Mouse (Mus musculus) hindbrain, embryonic 15.5 days (tissue): ENCODE measurements around the gene Topors. TPM values are rescaled to one million over a fixed set of nuclear protein-coding genes. Genes with fewer than 3 reads are reported as not detected.
"Not testable (repeated sequence)": the region's sequence is repeated elsewhere in the genome, so short reads cannot be mapped to it uniquely, and the experiment has no call there.

Experiments
- ATAC-seq: fragments of 200-750 bp; cut with Nextera tagmentation; 2 replicates; pipeline ENCODE4 v1.8.0; 2017; ENCODE audit warnings: low read depth, moderate number of reproducible peaks, moderate TSS enrichment; ENCODE audit not compliant: low FRiP score
- H3K27ac ChIP-seq: fragments of 300-500 bp; sonication (generic); replicated peaks from 2 replicates; pipeline ENCODE4 v1.5.1; 2015; ENCODE audit warnings: mild to moderate bottlenecking, inconsistent platforms
- H3K27me3 ChIP-seq: fragments of 300-500 bp; sonication (generic); 2 replicates; pipeline ENCODE4 v1.6.1; 2015; ENCODE audit warnings: control low read depth, inconsistent platforms
- H3K36me3 ChIP-seq: fragments of 300-500 bp; sonication (generic); 2 replicates; pipeline ENCODE4 v1.6.1; 2015; ENCODE audit warnings: control low read depth, inconsistent platforms
- H3K4me1 ChIP-seq: fragments of 300-500 bp; sonication (generic); replicated peaks from 2 replicates; pipeline ENCODE4 v1.6.1; 2015; ENCODE audit warnings: control low read depth, inconsistent platforms
- H3K4me2 ChIP-seq: fragments of 300-500 bp; sonication (generic); 2 replicates; pipeline ENCODE4 v1.6.1; 2015; ENCODE audit warnings: moderate library complexity, mild to moderate bottlenecking, inconsistent platforms
- H3K4me3 ChIP-seq: fragments of 300-500 bp; sonication (generic); 2 replicates; pipeline ENCODE4 v1.5.1; 2015; ENCODE audit warnings: mild to moderate bottlenecking, inconsistent platforms
- H3K9ac ChIP-seq: fragments of 300-500 bp; sonication (generic); 2 replicates; pipeline ENCODE4 v1.6.1; 2015; ENCODE audit warnings: inconsistent platforms
- H3K9me3 ChIP-seq: fragments of 300-500 bp; sonication (generic); 2 replicates; pipeline ENCODE4 v1.6.1; 2016; ENCODE audit warnings: control low read depth, inconsistent platforms
- WGBS: fragments of 180-500 bp; shearing (Covaris S2); methylation state at CpG from one replicate; pipeline ENCODE4 v1.1.7; 2015; 5-methylcytosine and 5-hydroxymethylcytosine counted together
- polyA plus RNA-seq: library from polyadenylated mRNA; unstranded; fragments of >200 nt; fragmentation: Nextera tagmentation; extraction: Ambion mirVana; gene quantifications from 2 replicates; pipeline ENCODE4 v1.2.1, GENCODE M21; 2015

Topors gene
- polyA plus RNA-seq: 29.2 and 31.1 TPM in 2 replicates

- peak within 1 kb of the TSS; percentile 79 for H3K4me3 ChIP-seq
- no peaks in the 10 kb centered on the region for H3K9me3 ChIP-seq
- peak within 1 kb of the TSS; percentile 83 for H3K4me2 ChIP-seq
- no peaks in the 10 kb centered on the region for H3K27me3 ChIP-seq
- peak within 1 kb of the TSS; percentile 69 for H3K9ac ChIP-seq
- peaks cover 18% of the 10 kb centered on the region; the same call in 1 of the 2 replicates for H3K36me3 ChIP-seq
- under 1% methylated on average over 38 of the region's 38 CpGs for WGBS
- H3K27ac ChIP-seq: peak within 1 kb of the TSS; percentile 96
- peaks cover 24% of the 10 kb centered on the region for H3K4me1 ChIP-seq
- peak; percentile 96 for ATAC-seq
Measured at GRCm38 (mm10) chr4:40269430-40270032, at the start of gene Topors, which contains the start of gene Smim27. Topors (minus strand) TSS chr4:40269850. Smim27 (plus strand) TSS chr4:40269579.

- Histone ChIP-seq H3K27me3 (no peaks in the 10 kb centered on the region), H3K36me3 (no peaks in the 10 kb centered on the region), H3K4me1 (no peaks in the 10 kb centered on the region), H3K4me2 (no peak overlapping the region), H3K9ac (no peak overlapping the region), H3K4me3 (no peak overlapping the region), H3K9me3 (no peaks in the 10 kb centered on the region), H3K27ac (no peak overlapping the region)
- WGBS: 77% methylated on average over 3 of the region's 3 CpGs
- 0 out of 2 replicates have a peak, but pooled peaks have one; percentile 6 for ATAC-seq
Measured at GRCm38 (mm10) chr4:40317404-40317803, 47.8 kb upstream of the Topors start.

GRCm38 (mm10) chr4:40313026-40313425, 43.4 kb upstream of the Topors start:
- Histone ChIP-seq H3K27me3 (no peaks in the 10 kb centered on the region), H3K36me3 (no peaks in the 10 kb centered on the region), H3K4me2 (no peak overlapping the region), H3K27ac (no peak overlapping the region), H3K4me1 (0 out of 2 replicates have a peak, but pooled peaks cover 7% of the 10 kb centered on the region), H3K9ac (no peak overlapping the region), H3K4me3 (no peak overlapping the region), H3K9me3 (no peaks in the 10 kb centered on the region)
- WGBS: 87% methylated on average over 6 of the region's 6 CpGs
- ATAC-seq: no peak

DNA sequence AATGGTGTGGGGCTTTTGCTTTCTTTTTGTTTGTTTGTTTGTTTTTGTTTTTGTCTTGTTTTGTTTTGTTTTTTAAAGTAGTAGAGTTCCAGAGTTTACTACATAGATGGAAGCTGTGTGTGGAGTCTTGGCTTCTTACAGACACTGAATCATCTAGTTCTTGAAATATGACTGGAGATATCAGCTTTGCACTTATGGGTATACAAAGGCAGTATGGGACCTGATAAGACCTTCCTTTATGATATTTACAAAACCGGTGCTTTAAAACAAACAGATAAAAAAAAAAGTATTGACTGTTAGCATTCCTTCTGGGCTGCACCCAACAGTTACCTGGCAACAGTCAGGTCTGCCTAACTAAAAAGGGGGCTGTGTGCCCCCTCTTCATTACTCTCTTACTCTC, 42.6 kb upstream of the Topors start:
- 0 out of 2 replicates have a peak, but pooled peaks cover 7% of the 10 kb centered on the region for H3K4me1 ChIP-seq
- H3K9me3 ChIP-seq: no peaks in the 10 kb centered on the region
- no peak overlapping the region for H3K9ac ChIP-seq
- no peaks in the 10 kb centered on the region for H3K27me3 ChIP-seq
- H3K36me3 ChIP-seq: no peaks in the 10 kb centered on the region
- H3K27ac ChIP-seq: no peak overlapping the region
- H3K4me2 ChIP-seq: no peak overlapping the region
- WGBS: 68% methylated on average over 1 of the region's 1 CpGs
- H3K4me3 ChIP-seq: no peak overlapping the region
- no peak for ATAC-seq

GRCm38 (mm10) chr4:40310796-40311383, 41.2 kb upstream of the Topors start:
- WGBS: 67% methylated on average over 11 of the region's 11 CpGs
- no peak for ATAC-seq

DNA sequence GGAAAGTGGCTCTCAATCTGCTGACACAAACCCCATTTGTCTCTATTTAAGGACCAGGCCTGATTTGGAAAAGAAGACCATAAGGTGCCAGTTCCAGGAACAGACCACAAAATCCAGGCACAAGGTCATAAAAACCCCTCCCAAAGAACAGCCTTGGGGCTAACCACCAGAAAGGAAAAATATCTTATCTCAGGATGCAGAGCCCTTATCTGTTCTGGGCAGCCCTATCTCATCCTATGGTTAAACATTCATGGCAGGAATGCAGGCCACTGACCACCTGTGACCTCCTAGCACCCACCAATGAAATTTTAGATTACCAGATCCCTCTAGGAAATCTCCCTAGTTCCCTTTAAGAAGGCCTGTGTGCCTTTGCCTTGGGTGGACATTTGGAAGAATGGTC, 40.0 kb upstream of the Topors start:
- Histone ChIP-seq H3K4me2 (no peak overlapping the region), H3K9me3 (no peaks in the 10 kb centered on the region), H3K27me3 (no peaks in the 10 kb centered on the region), H3K36me3 (no peaks in the 10 kb centered on the region), H3K4me3 (no peak overlapping the region), H3K4me1 (0 out of 2 replicates have a peak, but pooled peaks cover 7% of the 10 kb centered on the region), H3K27ac (no peak overlapping the region), H3K9ac (no peak overlapping the region)
- ATAC-seq: no peak

More at GRCm38 (mm10) chr4:40310796-40311383, 41.2 kb upstream of the Topors start:
- H3K4me3 ChIP-seq: no peak overlapping the region
- no peaks in the 10 kb centered on the region for H3K27me3 ChIP-seq
- no peak overlapping the region for H3K9ac ChIP-seq
- H3K4me2 ChIP-seq: no peak overlapping the region
- H3K27ac ChIP-seq: no peak overlapping the region
- 0 out of 2 replicates have a peak, but pooled peaks cover 7% of the 10 kb centered on the region for H3K4me1 ChIP-seq
- H3K9me3 ChIP-seq: no peaks in the 10 kb centered on the region
- H3K36me3 ChIP-seq: no peaks in the 10 kb centered on the region

DNA sequence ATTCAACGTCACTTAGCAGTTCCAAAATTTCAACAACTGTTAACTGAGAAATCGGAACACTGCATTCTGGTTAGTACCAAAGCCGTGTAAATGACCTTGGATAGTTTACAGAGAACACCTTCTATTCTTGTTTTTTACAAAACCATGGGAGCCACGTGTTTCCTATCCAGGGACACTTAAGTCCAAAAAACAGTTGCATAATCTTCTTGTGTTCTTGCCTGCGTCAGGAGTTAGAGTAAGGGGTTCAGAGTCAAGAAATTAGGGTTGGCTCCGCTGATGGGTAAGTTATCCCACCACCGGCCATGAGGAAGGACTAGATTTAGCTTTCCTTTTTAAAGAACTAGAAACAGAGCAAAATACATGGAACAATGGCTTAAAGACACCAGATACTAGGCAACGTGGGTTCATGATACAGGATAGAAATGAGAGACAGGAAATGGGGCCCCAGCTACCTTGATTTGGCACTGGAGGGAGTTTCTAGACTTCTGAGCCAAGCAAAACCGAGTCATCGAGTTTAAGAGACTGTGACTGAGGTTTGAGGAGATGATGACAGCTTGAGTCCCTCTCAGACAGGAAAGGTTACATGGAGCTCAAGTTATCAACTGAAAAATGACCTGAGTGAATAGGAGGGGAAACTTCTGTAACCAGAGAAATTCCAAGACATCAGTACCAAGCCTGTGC, 32.9 kb upstream of the Topors start:
- H3K9ac ChIP-seq: no peak overlapping the region
- H3K27me3 ChIP-seq: no peaks in the 10 kb centered on the region
- H3K4me2 ChIP-seq: no peak overlapping the region
- H3K4me3 ChIP-seq: no peak overlapping the region
- H3K9me3 ChIP-seq: no peaks in the 10 kb centered on the region
- 82% methylated on average over 10 of the region's 10 CpGs for WGBS
- 0 out of 2 replicates have a peak, but pooled peaks cover 5% of the 10 kb centered on the region for H3K4me1 ChIP-seq
- ATAC-seq: no peak
- H3K27ac ChIP-seq: no peak overlapping the region
- no peaks in the 10 kb centered on the region for H3K36me3 ChIP-seq

DNA sequence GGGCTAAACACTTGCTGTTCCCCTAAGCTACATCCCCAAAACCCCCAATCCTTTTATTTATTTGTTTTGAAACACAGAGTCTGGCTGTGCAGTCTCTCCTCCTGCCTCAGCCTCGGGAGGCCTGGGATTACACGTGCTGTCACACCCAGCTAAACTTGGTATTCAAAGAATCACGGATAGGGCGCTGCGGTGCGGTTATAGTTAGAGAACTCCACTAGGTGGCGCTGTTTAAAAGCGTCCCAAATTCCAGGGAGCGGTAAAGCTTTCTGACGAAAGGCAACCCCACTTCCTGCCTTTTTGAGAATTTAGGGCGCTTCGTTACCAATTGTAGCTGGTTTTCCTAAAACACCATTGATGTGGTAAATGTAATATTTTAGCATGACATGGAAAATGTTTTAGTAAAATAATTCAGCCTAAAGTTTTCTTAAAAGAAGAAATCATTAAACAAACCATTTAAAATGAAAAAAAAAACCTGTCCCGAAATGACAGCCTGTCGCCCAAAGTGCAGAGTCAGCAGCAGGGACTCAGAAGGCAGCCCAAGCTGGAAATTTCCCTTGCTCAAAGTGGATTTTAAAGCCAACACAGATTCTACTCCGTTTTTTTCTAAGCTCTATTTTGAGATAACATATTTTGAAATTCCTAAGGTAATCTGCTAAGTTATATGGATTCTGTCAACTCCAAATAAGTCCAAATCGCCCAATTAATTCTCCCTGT, 31.6 kb upstream of the Topors start:
- ATAC-seq: peak; percentile 87
- 11% methylated on average over 16 of the region's 16 CpGs for WGBS
- Histone ChIP-seq H3K4me3 (no peak overlapping the region), H3K27me3 (no peaks in the 10 kb centered on the region), H3K27ac (no peak overlapping the region), H3K4me1 (0 out of 2 replicates have a peak, but pooled peaks cover 5% of the 10 kb centered on the region), H3K9me3 (no peaks in the 10 kb centered on the region), H3K36me3 (no peaks in the 10 kb centered on the region), H3K9ac (no peak overlapping the region), H3K4me2 (peak overlapping the region; percentile 49)

DNA sequence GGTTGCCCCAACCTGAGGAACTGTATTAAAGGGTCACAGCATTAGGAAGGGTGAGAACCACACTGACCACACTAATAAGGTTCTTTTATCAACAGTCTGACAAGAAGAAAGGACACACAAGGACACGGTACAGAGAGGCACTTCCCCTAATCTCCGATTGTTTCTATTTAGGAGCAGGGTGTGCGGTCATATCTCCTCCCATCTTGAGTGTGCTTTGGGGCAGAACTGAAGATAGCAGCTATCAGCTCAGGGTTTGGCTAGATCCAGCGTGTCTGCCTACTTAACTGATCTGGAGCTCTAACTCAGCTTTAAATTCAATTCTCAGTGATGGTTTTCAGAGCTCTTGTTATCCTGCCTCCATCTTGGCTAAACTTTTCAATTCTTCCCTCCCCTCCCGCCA, 29.5 kb upstream of the Topors start:
- H3K27me3 ChIP-seq: no peaks in the 10 kb centered on the region
- 0 out of 2 replicates have a peak, but pooled peaks cover 5% of the 10 kb centered on the region for H3K4me1 ChIP-seq
- ATAC-seq: no peak
- no peaks in the 10 kb centered on the region for H3K36me3 ChIP-seq
- no peak overlapping the region for H3K4me3 ChIP-seq
- H3K27ac ChIP-seq: no peak overlapping the region
- 84% methylated on average over 5 of the region's 5 CpGs for WGBS
- no peaks in the 10 kb centered on the region for H3K9me3 ChIP-seq
- H3K9ac ChIP-seq: no peak overlapping the region
- H3K4me2 ChIP-seq: no peak overlapping the region

- H3K4me1 ChIP-seq, ATAC-seq, H3K9me3 ChIP-seq, H3K4me3 ChIP-seq, H3K9ac ChIP-seq, H3K4me2 ChIP-seq, H3K36me3 ChIP-seq, H3K27ac ChIP-seq, H3K27me3 ChIP-seq: not testable (repeated sequence)
- 92% methylated on average over 11 of the region's 11 CpGs for WGBS
Measured at GRCm38 (mm10) chr4:40291511-40291910, 21.9 kb upstream of the Topors start.

DNA sequence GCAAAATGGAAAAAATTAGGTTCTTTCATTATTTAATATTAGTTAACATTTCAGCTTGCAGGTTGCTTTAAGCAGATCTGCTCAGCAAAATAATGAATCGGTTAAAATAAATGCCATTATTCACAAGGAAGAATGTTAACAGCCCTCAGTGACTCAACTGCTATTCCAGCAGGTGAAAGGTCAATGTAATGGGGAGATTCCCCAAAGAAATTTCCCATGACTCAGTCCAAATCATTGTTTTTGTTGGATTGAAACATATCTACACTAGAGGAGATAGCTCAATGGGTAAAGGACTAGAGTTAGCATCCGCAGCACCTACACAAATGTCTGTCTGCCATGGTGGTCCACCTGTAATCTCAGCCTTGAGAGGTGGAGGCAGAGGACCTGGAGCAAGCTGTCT, 19.4 kb upstream of the Topors start:
- no peak overlapping the region for H3K4me3 ChIP-seq
- no peaks in the 10 kb centered on the region for H3K36me3 ChIP-seq
- no peak overlapping the region for H3K27ac ChIP-seq
- no peaks in the 10 kb centered on the region for H3K27me3 ChIP-seq
- WGBS: 95% methylated on average over 2 of the region's 2 CpGs
- H3K4me2 ChIP-seq: no peak overlapping the region
- no peaks in the 10 kb centered on the region for H3K4me1 ChIP-seq
- no peak for ATAC-seq
- H3K9me3 ChIP-seq: no peaks in the 10 kb centered on the region
- H3K9ac ChIP-seq: no peak overlapping the region

GRCm38 (mm10) chr4:40287415-40287814, 17.8 kb upstream of the Topors start:
- Histone ChIP-seq H3K4me2 (no peak overlapping the region), H3K27ac (no peak overlapping the region), H3K27me3 (no peaks in the 10 kb centered on the region), H3K9ac (no peak overlapping the region), H3K4me3 (no peak overlapping the region), H3K36me3 (no peaks in the 10 kb centered on the region), H3K9me3 (no peaks in the 10 kb centered on the region), H3K4me1 (no peaks in the 10 kb centered on the region)
- no peak for ATAC-seq
- WGBS: 79% methylated on average over 6 of the region's 6 CpGs
